Mouse (Mus musculus): ENCODE measurements around the gene Il5ra. TPM values are rescaled to one million over a fixed set of nuclear protein-coding genes. Genes with fewer than 3 reads are reported as not detected.

Gene Il5ra
- polyA plus RNA-seq, 1 experiment from 2014 or later: 0.09 TPM

DNA sequence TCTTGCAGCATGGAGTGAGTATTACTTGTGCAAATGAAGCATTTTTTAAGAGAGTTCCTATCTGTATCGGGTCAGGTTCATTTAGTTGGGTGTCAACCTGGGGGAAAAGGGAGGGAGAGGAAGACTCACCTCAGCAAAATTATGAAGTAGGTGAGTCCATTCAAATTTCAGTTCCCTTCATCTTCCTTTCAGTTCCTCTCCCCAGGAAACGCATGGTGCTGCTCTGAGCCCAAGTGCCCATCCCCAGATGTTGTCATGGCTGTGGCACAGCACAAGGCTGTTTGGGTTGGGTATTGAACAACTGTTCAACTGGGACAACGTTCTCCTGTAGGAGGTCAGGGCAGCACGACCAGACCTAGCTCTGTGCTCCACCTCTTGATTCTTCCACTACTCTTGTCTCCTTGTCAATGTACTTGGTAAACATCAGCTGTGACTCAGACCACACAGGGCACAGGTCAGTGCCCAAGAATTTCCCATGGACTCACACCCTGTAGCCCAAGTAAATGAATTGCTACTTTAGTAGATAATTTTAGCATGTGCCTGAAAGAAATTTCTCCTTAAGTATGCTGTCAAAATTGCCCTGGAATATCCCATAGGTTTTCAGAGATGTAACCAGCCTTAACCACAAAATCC, 19.0 kb downstream of the Il5ra start:
- H3K27ac ChIP-seq: no peak overlapping the region
- no peak for ATAC-seq (ENCODE audit: borderline replicate concordance, extremely low read depth, low FRiP score, low TSS enrichment)
- no peaks in the 10 kb centered on the region for H3K4me1 ChIP-seq
- no peaks in the 10 kb centered on the region for H3K36me3 ChIP-seq
- no peaks in the 10 kb centered on the region for H3K27me3 ChIP-seq
- WGBS: 69% methylated on average over 4 of the region's 4 CpGs
- no peak overlapping the region for H3K4me2 ChIP-seq
- H3K9me3 ChIP-seq: no peaks in the 10 kb centered on the region
- H3K9ac ChIP-seq: no peak overlapping the region
- H3K4me3 ChIP-seq: no peak overlapping the region

DNA sequence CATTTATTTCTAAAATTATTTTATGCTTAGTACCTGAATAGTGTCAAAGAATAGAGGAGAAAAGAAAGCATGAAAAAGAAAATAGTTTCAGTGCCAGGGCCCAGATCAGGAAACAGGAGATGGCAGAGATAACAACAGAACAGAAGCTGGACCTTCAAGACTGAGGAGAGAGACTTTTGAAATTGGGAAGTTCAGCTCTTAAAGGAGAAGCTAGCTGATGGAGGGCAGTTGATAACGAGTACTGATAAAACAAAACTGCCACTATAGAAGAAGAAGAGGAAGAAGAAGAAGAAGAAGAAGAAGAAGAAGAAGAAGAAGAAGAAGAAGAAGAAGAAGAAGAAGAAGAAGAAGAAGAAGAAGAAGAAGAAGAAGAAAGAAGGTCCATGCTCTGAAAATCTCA, 21.1 kb downstream of the Il5ra start:
- no peak overlapping the region for H3K4me2 ChIP-seq
- H3K4me1 ChIP-seq: no peaks in the 10 kb centered on the region
- H3K36me3 ChIP-seq: no peaks in the 10 kb centered on the region
- no peak overlapping the region for H3K27ac ChIP-seq
- 62% methylated on average over 1 of the region's 1 CpGs for WGBS
- H3K27me3 ChIP-seq: no peaks in the 10 kb centered on the region
- ATAC-seq (ENCODE audit: borderline replicate concordance, extremely low read depth, low FRiP score, low TSS enrichment): no peak
- no peak overlapping the region for H3K9ac ChIP-seq
- H3K9me3 ChIP-seq: no peaks in the 10 kb centered on the region
- H3K4me3 ChIP-seq: no peak overlapping the region

DNA sequence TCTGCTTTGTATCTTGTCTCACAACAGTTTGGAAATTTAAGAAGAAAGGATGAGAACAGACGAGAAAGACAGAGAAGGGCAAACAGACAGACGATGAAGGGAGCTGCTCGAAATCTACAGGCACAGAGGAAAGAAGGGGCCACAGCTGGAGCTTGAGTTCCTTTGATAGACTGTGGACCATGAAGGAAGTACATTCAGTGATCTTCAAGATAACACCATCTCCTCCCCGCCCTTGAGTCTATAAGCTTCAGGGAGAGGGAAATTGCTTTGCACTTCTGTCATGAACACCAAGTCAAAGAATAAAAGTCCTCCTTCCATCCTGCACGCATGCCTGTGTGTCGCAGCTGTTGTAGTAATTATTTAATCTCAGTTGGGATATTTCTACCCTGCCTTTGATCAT, 22.8 kb downstream of the Il5ra start:
- ATAC-seq (ENCODE audit: borderline replicate concordance, extremely low read depth, low FRiP score, low TSS enrichment): no peak
- Histone ChIP-seq H3K4me3 (no peak overlapping the region), H3K27me3 (no peaks in the 10 kb centered on the region), H3K9ac (no peak overlapping the region), H3K4me1 (no peaks in the 10 kb centered on the region), H3K36me3 (no peaks in the 10 kb centered on the region), H3K4me2 (no peak overlapping the region), H3K9me3 (no peaks in the 10 kb centered on the region), H3K27ac (no peak overlapping the region)
- 65% methylated on average over 6 of the region's 6 CpGs for WGBS

DNA sequence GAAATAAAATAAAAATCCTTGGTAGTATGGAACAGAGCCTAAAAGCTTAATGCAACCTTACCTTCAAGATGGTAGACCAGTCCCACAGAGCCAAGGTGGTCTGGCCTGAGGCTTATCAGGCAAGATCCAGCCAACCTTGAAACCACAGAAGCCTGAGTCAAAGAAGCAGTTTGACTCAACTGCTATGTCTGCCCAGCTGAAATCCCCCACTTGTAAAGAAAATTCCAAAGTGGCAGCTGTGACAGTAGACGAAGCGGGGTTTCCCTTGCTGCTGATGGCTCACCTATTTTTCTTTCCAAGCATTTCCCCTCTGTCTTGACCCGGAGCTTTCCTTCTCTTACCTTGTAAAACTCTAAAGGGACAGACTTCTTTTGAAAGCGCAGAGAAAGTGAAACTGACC, 23.2 kb downstream of the Il5ra start:
- ATAC-seq (ENCODE audit: borderline replicate concordance, extremely low read depth, low FRiP score, low TSS enrichment): no peak
- Histone ChIP-seq H3K4me3 (no peak overlapping the region), H3K4me2 (no peak overlapping the region), H3K9me3 (no peaks in the 10 kb centered on the region), H3K27ac (no peak overlapping the region), H3K36me3 (no peaks in the 10 kb centered on the region), H3K27me3 (no peaks in the 10 kb centered on the region), H3K4me1 (no peaks in the 10 kb centered on the region), H3K9ac (no peak overlapping the region)
- 74% methylated on average over 4 of the region's 4 CpGs for WGBS

DNA sequence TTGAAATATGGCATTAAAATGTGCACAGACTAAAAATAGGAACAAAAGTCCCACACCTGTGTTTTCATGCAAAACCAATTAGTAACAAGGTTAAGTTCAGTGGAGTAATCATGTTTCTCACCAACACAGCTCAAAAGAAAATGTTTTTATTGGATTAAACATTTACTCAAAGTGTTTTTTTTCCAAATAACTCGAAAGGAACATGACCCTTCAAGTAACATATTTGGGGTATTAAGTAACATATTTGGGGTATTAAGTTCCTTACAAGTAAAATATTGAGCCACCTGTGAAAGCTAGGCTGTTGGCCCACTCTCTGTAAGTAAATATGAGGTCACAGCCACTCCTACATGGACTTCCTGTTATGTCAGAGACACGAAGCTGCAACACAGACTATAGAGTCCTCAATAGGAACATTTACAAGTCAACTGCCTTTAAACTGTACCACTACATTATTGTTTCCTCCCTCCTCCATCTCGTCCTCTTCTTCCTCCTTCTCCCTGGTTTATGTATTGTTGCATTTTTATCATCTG, 43.3 kb downstream of the Il5ra start:
- H3K9me3 ChIP-seq: no peaks in the 10 kb centered on the region
- H3K27ac ChIP-seq: no peak overlapping the region
- no peak for ATAC-seq (ENCODE audit: borderline replicate concordance, extremely low read depth, low FRiP score, low TSS enrichment)
- 37% methylated on average over 3 of the region's 3 CpGs for WGBS
- no peaks in the 10 kb centered on the region for H3K4me1 ChIP-seq
- no peak overlapping the region for H3K9ac ChIP-seq
- no peak overlapping the region for H3K4me2 ChIP-seq
- H3K4me3 ChIP-seq: no peak overlapping the region
- H3K36me3 ChIP-seq: no peaks in the 10 kb centered on the region
- H3K27me3 ChIP-seq: no peaks in the 10 kb centered on the region

DNA sequence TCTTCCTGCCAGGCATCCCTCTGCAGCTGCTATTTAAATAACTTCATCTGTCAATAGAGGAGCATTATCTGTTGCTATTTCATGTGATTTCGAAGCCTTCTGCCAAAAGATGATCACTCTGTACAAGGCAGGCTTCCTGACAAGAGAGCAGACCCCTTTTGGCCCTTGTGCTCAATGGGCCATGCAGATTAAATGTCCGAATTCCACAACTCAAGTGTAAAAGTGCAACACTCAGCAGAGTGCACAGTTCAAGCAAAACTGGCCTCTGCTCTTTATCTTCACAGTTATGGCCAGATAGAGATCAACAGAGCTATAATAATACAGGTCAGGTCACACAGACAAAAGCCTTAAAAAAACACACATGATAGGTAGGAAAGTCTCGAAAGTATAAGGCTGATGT, 46.9 kb downstream of the Il5ra start:
- Histone ChIP-seq H3K4me2 (no peak overlapping the region), H3K27me3 (no peaks in the 10 kb centered on the region), H3K36me3 (no peaks in the 10 kb centered on the region), H3K4me1 (no peaks in the 10 kb centered on the region), H3K27ac (no peak overlapping the region), H3K9ac (no peak overlapping the region), H3K9me3 (no peaks in the 10 kb centered on the region), H3K4me3 (no peak overlapping the region)
- ATAC-seq (ENCODE audit: borderline replicate concordance, extremely low read depth, low FRiP score, low TSS enrichment): no peak
- WGBS: 49% methylated on average over 3 of the region's 3 CpGs

DNA sequence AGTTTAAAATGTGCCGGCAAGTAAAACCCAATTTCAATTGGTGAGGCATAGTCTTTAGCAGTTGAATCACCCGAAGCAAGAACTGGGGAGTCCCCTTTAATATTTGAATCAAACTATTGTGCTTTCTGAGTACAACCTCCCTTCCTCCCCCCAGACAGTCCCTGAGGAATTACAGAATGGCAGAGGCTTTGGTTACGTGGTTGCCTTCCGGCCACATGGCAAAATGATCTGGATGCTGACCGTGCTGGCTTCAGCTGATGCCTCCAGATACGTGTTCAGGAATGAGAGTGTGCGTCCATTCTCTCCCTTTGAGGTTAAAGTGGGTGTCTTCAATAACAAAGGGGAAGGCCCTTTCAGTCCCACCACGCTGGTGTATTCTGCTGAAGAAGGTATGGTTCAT, 73.3 kb downstream of the Il5ra start:
- no peaks in the 10 kb centered on the region for H3K4me1 ChIP-seq
- 79% methylated on average over 8 of the region's 8 CpGs for WGBS
- H3K9me3 ChIP-seq: no peaks in the 10 kb centered on the region
- H3K27ac ChIP-seq: no peak overlapping the region
- H3K4me3 ChIP-seq: no peak overlapping the region
- no peak for ATAC-seq (ENCODE audit: borderline replicate concordance, extremely low read depth, low FRiP score, low TSS enrichment)
- H3K36me3 ChIP-seq: no peaks in the 10 kb centered on the region
- no peak overlapping the region for H3K4me2 ChIP-seq
- no peaks in the 10 kb centered on the region for H3K27me3 ChIP-seq
- no peak overlapping the region for H3K9ac ChIP-seq

DNA sequence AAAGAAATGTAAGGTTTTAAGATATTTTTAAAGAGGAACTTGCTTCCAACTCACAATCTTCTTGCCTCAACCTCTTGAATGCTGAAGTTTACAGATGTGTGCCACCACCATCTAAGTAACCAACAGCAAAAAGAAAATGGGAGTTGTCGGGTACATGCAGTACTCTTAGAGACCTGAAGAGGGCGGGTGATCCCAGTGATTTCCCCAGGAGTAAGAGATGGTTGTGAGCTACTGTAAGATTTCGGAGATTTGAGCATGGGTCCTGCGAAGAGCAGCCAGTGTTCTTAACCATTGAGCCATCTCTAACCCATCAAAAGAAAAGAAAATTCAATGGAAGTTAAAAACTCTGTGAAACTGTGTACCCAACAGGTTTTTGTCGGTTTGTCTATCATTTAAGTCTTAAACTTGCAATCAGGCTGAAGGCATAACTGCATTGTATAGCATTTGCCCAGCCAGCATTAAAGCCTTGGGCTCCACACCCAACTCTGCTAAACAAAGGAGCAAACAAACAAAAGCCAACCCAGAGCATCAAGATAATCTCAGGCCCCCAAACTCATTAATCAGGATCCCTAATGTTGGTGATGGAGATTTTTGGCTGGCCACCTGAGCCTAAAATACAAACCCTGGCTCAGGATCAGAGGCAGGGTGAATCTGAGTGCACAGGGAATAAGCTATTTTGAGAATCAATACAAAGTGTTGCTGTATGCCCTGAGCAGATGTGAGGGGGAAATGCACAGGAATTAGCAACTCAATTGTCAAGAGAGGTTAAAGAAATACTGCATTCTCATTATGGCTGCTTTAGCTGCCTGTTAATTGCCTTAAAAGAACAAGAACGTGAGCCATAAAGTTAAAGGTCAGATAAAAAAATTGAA, 84.8 kb downstream of the Il5ra start:
- H3K4me2 ChIP-seq: no peak overlapping the region
- ATAC-seq (ENCODE audit: borderline replicate concordance, extremely low read depth, low FRiP score, low TSS enrichment): no peak
- H3K27me3 ChIP-seq: no peaks in the 10 kb centered on the region
- no peak overlapping the region for H3K4me3 ChIP-seq
- H3K27ac ChIP-seq: no peak overlapping the region
- H3K4me1 ChIP-seq: no peaks in the 10 kb centered on the region
- no peaks in the 10 kb centered on the region for H3K9me3 ChIP-seq
- H3K36me3 ChIP-seq: no peaks in the 10 kb centered on the region
- WGBS: 37% methylated on average over 6 of the region's 6 CpGs
- no peak overlapping the region for H3K9ac ChIP-seq

Other genes with a start within 250 kb of the Il5ra start
- 54.6 and 56.7 TPM in 2 replicates for gene Trnt1, start 20.1 kb upstream of the Il5ra start, polyA plus RNA-seq (2015; fragmentation: Nextera tagmentation; extraction: Ambion mirVana)
- 43.4 and 45.3 TPM in 2 replicates for gene Crbn, start 51.0 kb upstream of the Il5ra start, polyA plus RNA-seq (2015; fragmentation: Nextera tagmentation; extraction: Ambion mirVana)